Mouse (Mus musculus): ENCODE measurements at regions not wholly inside any gene's neighbourhood (a gene's known extent, or its start where the extent isn't known, plus 50 kb on each side); places are given as distances from the start of the nearest gene placed in this dataset.

DNA sequence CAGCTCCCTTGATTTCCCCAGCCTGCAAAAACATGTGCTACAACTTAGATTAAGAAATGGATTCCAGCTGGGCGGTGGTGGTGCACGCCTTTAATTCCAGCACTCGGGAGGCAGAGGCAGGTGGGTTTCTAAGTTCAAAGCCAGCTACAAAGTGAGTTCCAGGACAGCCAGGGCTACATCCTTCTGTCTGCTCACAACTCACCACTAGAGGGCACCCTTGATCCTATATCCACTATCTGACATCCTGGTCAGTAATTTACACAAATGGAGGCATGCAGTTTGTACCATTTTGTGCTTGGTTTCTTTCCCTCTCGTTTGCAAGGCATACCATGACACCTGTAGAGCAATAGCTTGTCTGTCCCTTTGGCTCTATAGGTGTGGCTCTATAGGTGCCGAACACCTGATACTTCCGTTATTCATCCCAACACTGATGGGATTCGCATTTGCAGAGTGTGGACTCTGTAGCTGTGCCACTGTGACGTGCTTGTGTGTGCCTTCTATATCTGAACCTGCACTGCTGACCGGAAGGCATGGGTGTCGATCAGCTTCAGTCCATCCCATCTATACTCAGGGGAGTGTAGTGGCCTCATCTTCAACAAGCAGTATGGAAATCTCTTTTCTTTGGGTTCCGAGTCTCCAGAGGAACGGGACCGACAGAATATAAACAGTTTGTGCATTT lies 108.4 kb upstream of the Spata13 start:
- peak; percentile 79 for ATAC-seq
- 67% methylated on average over 13 of the region's 13 CpGs for WGBS
- no peaks in the 10 kb centered on the region for H3K27me3 ChIP-seq (ENCODE audit: insufficient read depth, low read length)

DNA sequence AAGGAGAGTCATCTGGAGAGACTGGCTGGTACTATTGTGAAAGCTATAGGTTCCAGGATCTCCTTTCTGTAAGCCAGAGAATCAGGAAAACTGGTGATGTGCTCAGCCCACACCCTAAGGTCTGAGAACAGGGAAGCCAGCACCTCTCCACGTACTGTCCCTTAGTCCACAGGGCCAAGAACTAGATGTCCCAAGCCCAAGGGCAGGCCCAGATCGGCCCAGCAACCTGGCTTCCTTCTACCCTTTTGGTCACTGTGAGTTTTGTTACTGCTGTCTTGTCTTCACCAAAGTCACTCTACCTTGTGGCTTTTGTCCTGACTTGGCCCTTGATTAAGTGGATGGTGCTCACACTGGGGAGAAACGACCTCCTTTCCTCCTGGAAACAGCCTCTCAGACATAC lies 107.8 kb upstream of the Spata13 start:
- Histone ChIP-seq H3K9ac (no peak overlapping the region), H3K27ac (ENCODE audit: low read depth, low read length) (no peak overlapping the region), H3K36me3 (ENCODE audit: insufficient read depth) (no peaks in the 10 kb centered on the region), H3K4me3 (ENCODE audit: low read depth, low read length) (no peak overlapping the region), H3K9me3 (ENCODE audit: low read length) (no peaks in the 10 kb centered on the region), H3K4me1 (ENCODE audit: insufficient read depth) (no peaks in the 10 kb centered on the region), H3K27me3 (ENCODE audit: insufficient read depth, low read length) (no peaks in the 10 kb centered on the region), H3K4me2 (ENCODE audit: low read depth) (no peak overlapping the region)
- no peak for TF ChIP-seq CTCF (IDR thresholded peaks at IDR 0.05; ENCODE audit: low read depth)
- 78% methylated on average over 3 of the region's 3 CpGs for WGBS
- DNase-seq (no peak), ATAC-seq (no peak)

More for the DNA sequence above, 108.4 kb upstream of the Spata13 start:
- no peaks in the 10 kb centered on the region for H3K9me3 ChIP-seq (ENCODE audit: low read length)
- no peak overlapping the region for H3K27ac ChIP-seq (ENCODE audit: low read depth, low read length)
- no peak overlapping the region for H3K9ac ChIP-seq
- TF ChIP-seq CTCF (IDR thresholded peaks at IDR 0.05; ENCODE audit: low read depth), result peak; percentile 93
- no peaks in the 10 kb centered on the region for H3K36me3 ChIP-seq (ENCODE audit: insufficient read depth)
- no peak overlapping the region for H3K4me2 ChIP-seq (ENCODE audit: low read depth)
- no peaks in the 10 kb centered on the region for H3K4me1 ChIP-seq (ENCODE audit: insufficient read depth)
- no peak overlapping the region for H3K4me3 ChIP-seq (ENCODE audit: low read depth, low read length)
- peak; percentile 88 for DNase-seq

DNA sequence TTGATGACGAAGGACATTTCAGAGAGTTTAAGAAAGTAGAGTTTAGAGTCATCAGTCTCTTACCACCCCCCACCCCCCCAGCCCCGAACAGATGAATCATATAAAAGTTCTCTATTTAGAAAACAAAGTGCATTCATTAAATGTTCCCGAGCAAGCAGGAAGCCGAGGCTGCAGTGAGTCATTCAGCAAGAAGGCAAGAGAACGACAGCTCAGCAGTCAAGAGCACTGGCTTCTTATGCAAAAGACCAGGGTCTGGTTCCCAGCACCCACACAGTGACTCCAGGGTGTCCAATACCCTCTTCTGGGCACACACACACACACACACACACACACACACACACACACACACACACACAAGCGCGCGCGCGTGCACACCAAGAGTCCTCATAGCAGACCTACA lies 107.0 kb upstream of the Spata13 start:
- 69% methylated on average over 10 of the region's 10 CpGs for WGBS
- TF ChIP-seq CTCF (IDR thresholded peaks at IDR 0.05; ENCODE audit: low read depth), result no peak

DNA sequence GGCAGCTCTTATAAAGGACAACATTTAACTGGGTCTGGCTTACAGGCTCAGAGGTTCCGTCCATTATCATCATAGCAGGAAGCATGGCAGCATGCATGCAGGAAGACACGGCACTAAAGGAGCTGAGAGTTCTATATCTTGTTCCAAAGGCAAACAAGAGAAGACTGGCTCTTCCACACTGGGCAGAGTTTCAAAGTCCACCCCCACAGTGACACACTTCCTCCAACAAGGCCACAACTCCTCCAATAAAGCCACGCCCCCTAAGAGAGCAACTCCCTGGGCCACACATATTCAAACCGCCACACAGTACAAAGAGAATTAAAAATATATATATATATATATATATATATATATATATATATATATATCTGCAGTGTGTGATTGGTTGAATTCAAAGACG lies 105.8 kb upstream of the Spata13 start:
- no peak overlapping the region for H3K4me3 ChIP-seq (ENCODE audit: low read depth, low read length)
- no peak for DNase-seq
- H3K9ac ChIP-seq, result no peak overlapping the region
- no peak for ATAC-seq
- no peaks in the 10 kb centered on the region for H3K4me1 ChIP-seq (ENCODE audit: insufficient read depth)
- TF ChIP-seq CTCF (IDR thresholded peaks at IDR 0.05; ENCODE audit: low read depth), result no peak
- WGBS, result 87% methylated on average over 5 of the region's 5 CpGs
- H3K27me3 ChIP-seq (ENCODE audit: insufficient read depth, low read length), result no peaks in the 10 kb centered on the region
- H3K9me3 ChIP-seq (ENCODE audit: low read length), result no peaks in the 10 kb centered on the region
- no peaks in the 10 kb centered on the region for H3K36me3 ChIP-seq (ENCODE audit: insufficient read depth)
- H3K4me2 ChIP-seq (ENCODE audit: low read depth), result no peak overlapping the region
- H3K27ac ChIP-seq (ENCODE audit: low read depth, low read length), result no peak overlapping the region

More for the DNA sequence above, 107.0 kb upstream of the Spata13 start:
- Histone ChIP-seq H3K4me1 (ENCODE audit: insufficient read depth) (no peaks in the 10 kb centered on the region), H3K9ac (no peak overlapping the region), H3K4me3 (ENCODE audit: low read depth, low read length) (no peak overlapping the region), H3K36me3 (ENCODE audit: insufficient read depth) (no peaks in the 10 kb centered on the region), H3K27me3 (ENCODE audit: insufficient read depth, low read length) (no peaks in the 10 kb centered on the region), H3K9me3 (ENCODE audit: low read length) (no peaks in the 10 kb centered on the region), H3K27ac (ENCODE audit: low read depth, low read length) (no peak overlapping the region), H3K4me2 (ENCODE audit: low read depth) (no peak overlapping the region)
- no peak for DNase-seq
- no peak for ATAC-seq

DNA sequence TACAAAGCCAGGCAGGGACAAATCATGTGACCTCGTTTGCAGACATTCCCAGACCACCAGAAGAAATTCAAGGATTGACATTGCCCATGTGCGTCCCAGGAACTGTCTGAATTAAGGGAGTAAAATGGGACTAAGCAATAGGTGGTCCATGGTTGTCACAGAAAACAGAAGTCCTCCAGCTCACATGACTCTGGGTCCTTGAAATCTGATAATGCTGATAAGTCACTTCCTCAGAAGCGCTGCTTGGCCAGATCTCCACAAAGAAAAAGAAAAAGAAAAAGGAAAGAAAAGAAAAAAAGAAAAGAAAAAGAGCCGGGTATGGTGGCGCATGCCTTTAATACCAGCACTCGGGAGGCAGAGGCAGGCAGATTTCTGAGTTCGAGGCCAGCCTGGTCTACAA lies 105.3 kb upstream of the Spata13 start:
- H3K27me3 ChIP-seq (ENCODE audit: insufficient read depth, low read length), result no peaks in the 10 kb centered on the region
- no peak overlapping the region for H3K27ac ChIP-seq (ENCODE audit: low read depth, low read length)
- no peak overlapping the region for H3K4me3 ChIP-seq (ENCODE audit: low read depth, low read length)
- H3K9me3 ChIP-seq (ENCODE audit: low read length), result no peaks in the 10 kb centered on the region
- no peak for TF ChIP-seq CTCF (IDR thresholded peaks at IDR 0.05; ENCODE audit: low read depth)
- no peak overlapping the region for H3K4me2 ChIP-seq (ENCODE audit: low read depth)
- no peaks in the 10 kb centered on the region for H3K36me3 ChIP-seq (ENCODE audit: insufficient read depth)
- no peaks in the 10 kb centered on the region for H3K4me1 ChIP-seq (ENCODE audit: insufficient read depth)
- whole genome bisulfite sequencing, result 82% methylated on average over 7 of the region's 7 CpGs
- no peak overlapping the region for H3K9ac ChIP-seq
- ATAC-seq, result no peak
- DNase-seq, result no peak

DNA sequence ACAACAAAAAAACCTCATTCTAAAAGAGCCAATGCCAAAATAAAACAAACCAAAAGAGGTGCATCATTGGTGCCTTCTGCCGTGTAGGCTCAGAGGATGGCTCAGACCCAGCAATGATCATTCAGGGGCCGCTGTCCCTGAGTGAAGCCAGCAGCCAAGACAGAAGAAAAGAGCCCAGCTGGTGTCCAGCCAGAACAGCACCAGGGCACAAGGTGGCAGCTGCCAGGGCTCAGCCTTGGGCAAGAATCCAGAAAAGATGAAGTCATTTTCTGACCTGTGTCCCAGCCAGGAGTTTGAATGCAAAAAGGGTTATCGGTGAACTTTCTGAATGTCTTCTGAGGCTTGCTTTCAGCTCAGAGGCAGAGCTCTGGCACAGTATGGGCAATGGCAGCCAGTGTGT lies 104.8 kb upstream of the Spata13 start:
- peak; percentile 23; the same call in 1 of the 2 replicates for ATAC-seq
- no peak overlapping the region for H3K27ac ChIP-seq (ENCODE audit: low read depth, low read length)
- TF ChIP-seq CTCF (IDR thresholded peaks at IDR 0.05; ENCODE audit: low read depth), result no peak

DNA sequence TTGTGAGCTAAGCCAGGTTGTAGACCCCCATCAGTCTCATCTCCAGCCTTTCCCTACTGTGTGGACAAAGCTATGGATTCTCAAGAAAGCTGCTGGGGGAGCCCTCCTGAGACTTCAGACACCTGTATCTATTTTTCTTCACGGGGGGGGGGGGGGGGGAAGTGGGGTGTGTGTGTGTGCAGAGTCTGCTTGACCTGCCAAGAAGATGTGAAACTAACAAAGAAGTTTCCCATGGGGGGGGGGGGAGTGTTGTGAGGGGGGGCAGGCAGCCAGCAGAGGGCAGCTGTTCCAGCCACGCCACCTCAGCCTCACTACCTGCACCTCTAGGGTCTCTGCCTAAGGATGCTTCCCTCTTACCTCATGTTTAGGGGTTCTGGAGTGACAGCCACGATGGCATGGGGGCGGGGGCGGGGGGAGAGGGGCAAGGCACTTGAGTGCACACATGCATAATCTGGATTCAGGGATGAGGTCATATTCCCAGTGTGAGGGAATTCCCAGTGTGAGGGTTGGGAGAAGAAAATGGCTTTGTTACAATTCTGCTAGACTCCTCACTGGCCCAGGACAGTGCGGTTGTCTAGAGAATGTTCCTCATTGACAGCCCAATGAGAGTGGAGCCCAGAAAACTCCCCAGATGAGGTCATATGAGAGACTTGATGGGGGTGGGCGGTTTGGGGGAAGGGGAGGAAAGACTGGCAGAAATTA lies 104.0 kb upstream of the Spata13 start:
- H3K9ac ChIP-seq, result no peak overlapping the region
- H3K27me3 ChIP-seq (ENCODE audit: insufficient read depth, low read length), result no peaks in the 10 kb centered on the region
- H3K27ac ChIP-seq (ENCODE audit: low read depth, low read length), result no peak overlapping the region
- no peaks in the 10 kb centered on the region for H3K4me1 ChIP-seq (ENCODE audit: insufficient read depth)
- no peaks in the 10 kb centered on the region for H3K36me3 ChIP-seq (ENCODE audit: insufficient read depth)
- H3K4me3 ChIP-seq (ENCODE audit: low read depth, low read length), result no peak overlapping the region
- no peaks in the 10 kb centered on the region for H3K9me3 ChIP-seq (ENCODE audit: low read length)
- DNase-seq (no peak), ATAC-seq (peak; percentile 33)
- H3K4me2 ChIP-seq (ENCODE audit: low read depth), result no peak overlapping the region
- TF ChIP-seq CTCF (IDR thresholded peaks at IDR 0.05; ENCODE audit: low read depth), result no peak
- 20% methylated on average over 7 of the region's 7 CpGs for WGBS

More for the DNA sequence above, 104.8 kb upstream of the Spata13 start:
- Histone ChIP-seq H3K36me3 (ENCODE audit: insufficient read depth) (no peaks in the 10 kb centered on the region), H3K9ac (no peak overlapping the region), H3K4me2 (ENCODE audit: low read depth) (no peak overlapping the region), H3K9me3 (ENCODE audit: low read length) (no peaks in the 10 kb centered on the region), H3K27me3 (ENCODE audit: insufficient read depth, low read length) (no peaks in the 10 kb centered on the region), H3K4me1 (ENCODE audit: insufficient read depth) (no peaks in the 10 kb centered on the region), H3K4me3 (ENCODE audit: low read depth, low read length) (no peak overlapping the region)
- WGBS, result 10% methylated on average over 3 of the region's 3 CpGs
- peak; percentile 57 for DNase-seq

Measured in forebrain, postnatal 0 days (tissue).